Mouse (Mus musculus) lung, postnatal 0 days (tissue): ENCODE measurements around the gene Tmem136.

Experiments used
- CTCF ChIP-seq: IDR thresholded peaks from 2 replicates; pipeline ENCODE4 v1.5.1; 2016; ENCODE audit warnings: antibody characterized with exemption, mild to moderate bottlenecking
- EP300 ChIP-seq: IDR thresholded peaks from 2 replicates; pipeline ENCODE4 v1.6.1; 2016; ENCODE audit warnings: antibody characterized with exemption, mild to moderate bottlenecking, control low read depth

DNA sequence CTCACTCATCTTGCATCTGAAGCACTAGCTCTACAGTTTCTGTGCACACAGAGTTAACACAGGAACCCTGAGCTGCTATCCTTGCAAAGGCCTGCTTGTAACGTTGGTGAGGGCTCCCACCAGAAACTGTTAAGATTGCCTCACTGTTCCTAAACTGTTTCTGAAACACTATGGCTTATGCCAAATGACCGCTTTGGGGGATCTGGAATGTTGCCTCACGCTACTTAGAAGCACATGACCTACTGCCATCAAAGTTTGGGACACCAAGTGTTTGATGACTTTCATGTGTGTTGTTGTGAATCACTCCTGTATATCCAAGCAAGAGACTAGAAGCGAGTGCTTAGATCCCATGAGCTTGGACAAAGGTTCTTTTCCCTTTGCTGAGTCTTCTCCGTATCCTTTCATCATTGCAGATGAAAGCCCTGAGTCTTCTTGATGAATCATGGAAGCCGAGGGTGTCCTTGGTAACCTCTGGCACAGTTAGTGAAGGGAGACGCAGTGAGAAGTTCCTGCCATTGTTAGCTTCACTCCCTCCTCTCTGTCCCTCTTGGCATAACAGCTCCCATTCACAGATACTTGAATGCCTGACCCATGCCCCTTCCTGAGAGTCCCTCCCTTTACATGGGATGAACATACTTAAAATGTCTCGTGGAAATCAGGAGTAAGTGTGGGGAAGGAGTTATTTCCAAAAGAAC is 5.9 kb downstream of the Tmem136 start:
- no peak; the same call in 1 of the 2 replicates for TF ChIP-seq CTCF
- no peak for TF ChIP-seq EP300
